Mouse (Mus musculus) ZHBTc4 (cell line): ENCODE data around the gene Isy1.

ENCODE experiments used
- DNase-seq: peaks from one replicate; pipeline ENCODE4 v3.0.0-alpha.2; 2011; ENCODE audit warnings: low read depth, low spot score

The Isy1 gene

DNA sequence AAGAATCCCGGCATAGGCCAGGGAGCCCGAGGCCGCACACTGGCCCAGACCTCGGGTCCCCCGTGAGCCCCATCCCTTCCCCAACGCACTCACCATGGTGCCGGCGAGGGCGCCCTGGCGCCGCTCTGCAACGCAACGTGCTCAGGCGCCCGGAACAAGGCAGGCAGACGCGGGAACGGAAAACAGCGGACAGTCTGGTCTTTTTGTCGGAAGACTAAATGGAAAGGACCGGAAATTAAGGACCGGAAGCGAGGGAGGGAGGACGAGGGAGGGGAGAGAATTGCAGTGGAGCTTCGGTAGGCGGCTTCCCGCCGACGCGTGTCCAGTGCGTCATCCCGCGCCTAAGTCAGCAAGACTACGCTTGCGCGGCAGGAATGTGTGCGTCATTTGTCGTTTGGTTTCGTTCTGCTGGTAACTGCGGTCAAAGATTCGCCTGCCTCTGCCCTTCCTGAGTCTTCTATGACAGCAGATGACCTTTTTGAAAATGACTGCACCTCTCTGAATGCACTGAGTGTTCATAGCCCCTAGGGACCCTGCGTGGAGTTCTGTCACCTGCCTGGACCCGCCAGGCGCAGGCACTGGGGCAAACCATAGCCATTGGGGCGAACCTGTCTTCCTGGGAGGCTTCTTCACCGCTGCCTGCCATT, at the start of gene Isy1:
Gene Isy1, minus strand, starts transcription at position 248 of the 647 bp plus-strand sequence.
- DNase-seq: peak; percentile 98

DNA sequence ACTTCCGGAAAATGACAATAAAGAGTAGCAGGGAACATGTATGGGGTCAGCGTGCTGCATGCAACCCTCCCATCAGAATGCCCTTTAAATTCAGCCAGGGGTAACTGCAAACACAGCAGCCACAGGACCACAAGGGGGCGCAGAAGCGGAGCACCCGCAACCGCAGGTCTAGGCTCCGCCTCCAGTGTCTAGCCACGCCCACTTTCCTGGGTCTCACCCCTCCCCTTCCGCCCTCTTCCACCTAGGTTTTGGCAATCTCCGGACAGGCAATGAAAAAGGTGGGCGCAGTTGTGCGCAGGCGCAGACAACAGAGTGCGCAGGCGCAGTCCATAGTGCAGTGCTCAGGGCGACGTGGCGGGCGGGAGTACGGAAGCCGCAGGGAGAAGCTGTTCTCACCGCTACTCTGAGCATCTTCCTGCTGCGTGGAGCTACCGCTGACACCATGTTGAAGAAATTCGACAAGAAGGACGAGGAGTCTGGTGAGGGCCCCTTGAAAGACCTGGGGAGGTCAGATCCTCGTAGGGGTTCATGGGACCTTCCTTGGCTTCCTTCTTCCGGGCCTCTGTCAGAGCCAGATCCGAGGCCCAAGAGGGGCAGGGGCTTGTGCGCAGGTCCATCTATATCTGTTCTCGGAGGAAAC, 49.1 kb upstream of the Isy1 start, which contains the start of gene Copg1:
Gene Copg1, plus strand, starts transcription at position 221 of the 640 bp plus-strand sequence.
- peak; percentile 99 for DNase-seq

DNA sequence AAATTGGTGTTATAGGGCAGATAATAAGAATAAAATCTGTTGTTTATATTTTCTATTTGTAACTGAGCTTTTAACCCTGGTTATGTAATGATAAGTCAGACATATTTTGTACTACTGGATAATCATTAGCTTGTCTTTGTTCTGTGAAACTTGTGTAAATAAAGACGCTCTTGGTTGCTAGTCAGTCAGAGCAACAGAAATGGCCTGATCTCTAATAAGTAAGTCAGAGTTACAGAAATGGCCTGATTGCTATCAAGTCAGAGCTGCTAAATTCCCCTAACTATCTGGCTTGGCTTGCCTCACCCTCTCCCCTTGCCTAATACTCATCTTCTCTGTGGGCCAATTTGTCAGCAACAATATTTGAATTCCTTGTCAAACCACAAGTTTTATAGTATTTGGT, 48.1 kb upstream of the Isy1 start:
- DNase-seq: no peak

DNA sequence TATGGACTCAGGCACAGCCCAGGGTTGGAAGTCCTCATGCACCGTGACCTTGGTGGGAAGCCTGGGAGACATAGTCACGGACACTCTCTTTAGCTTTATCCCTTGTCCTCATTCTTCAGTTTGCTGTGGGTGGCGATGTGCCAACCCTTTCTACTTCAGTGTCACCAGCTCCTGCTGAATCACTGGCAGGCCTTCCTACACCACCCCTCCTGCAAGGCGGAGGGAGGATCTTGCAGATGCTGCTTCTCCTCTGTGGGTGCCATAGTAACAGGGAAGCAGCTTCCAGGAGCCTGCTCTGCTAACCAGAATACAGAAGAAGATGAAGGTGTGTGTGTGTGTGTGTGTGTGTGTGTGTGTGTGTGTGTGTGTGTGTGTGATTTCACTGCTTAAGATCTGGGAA, 44.2 kb upstream of the Isy1 start:
- DNase-seq: no peak

DNA sequence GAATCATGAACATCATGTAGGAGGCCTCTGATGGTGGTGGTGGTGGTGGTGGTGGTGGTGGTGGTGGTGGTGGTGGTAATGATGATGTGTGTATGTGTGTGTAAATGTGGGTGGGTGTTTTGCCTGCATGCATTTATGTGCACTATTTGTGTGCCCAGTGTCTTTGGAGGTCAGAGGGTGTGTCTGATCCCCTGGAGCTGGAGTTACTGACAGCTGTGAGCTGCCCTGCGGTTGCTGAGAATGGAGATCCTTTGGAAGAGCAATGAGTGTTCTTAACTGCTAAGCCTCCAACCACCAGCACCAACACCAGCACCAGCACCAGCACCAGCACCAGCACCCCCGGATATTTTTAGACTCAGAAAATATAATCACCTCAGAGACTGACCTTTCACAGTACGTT, 43.6 kb upstream of the Isy1 start:
- no peak for DNase-seq

DNA sequence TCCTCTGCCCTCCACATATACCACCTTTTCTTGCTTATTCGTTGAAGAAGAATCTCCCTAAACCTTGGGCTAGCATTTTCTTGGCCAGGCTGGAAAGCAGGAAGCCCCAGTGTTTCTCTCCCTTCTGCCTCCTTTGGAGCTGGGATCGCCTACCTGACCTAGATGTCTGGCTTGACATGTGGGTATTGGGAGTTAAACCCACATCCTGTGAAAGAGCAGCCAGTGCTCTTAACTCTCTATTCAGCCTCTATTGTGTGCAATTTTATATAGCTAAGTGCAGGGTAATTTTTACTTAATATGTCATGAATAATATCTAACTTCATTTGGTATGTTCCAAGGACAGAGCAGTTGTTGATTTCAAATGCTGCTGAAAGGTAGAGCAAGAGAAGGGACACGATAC, 41.0 kb upstream of the Isy1 start:
- no peak for DNase-seq

DNA sequence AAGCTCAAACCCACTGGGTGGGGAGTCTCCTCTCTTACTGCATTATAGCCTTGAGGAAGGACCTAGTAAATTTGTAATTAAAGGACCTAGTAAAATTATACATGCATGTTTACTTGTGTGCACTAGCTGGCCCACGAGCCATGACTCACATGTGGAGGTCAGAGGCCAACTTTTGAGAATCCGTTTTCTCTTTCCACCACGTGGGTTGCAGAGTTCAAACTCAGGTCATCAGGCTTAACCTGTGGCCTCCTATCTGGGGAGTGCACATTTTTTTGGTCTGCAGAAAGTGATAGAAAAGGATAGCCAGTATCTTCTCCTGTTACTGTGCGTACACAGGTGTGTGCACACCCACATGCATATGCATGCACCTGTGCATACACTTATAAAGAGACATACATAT, 40.4 kb upstream of the Isy1 start:
- DNase-seq: no peak

DNA sequence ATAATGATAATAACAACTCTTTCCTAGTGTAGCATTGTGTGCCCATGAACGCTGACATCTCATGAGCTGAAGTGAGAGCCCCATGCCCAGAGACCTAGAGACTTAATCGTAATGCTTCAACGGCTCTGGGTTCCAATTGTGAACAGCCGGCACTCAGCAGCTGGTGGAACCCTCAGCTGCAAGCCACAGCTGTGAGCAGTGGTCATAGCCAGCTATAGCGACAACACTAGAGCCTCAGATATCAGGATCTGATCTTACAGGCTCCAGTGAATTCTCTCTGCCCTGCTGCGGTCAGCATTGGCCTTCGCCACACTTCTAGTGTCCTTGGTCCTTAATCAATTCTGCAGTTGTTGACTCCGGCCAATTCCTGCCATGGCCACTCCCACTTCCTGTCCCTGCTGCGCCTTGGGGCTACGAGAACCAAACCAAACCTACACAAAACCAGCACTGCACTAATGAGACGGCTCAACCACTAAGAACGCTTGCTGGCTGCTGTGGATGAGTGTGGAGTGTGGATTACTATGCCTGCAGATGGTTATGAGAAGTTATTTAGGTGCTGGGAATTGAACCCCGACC, 37.6 kb upstream of the Isy1 start:
- peak; percentile 69 for DNase-seq

DNA sequence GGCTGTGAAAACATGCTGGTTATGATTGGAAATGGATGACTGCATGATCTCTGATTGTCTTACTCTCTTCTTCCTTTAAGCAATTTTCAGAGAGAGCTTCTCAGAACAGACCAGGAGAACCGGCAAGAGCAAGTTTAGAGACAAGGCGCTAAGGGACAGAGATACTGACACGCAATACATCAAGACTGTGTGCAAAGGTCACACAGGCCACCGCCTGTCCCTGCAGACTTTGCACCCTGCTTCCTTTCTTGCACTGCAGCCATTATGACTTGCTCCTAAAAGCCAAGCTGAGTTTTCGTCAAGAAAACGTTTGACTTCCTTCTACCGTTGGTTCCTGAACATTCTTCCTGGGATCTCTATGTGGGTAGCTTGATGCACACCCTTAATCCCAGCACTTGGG, 37.0 kb upstream of the Isy1 start:
- DNase-seq: no peak

DNA sequence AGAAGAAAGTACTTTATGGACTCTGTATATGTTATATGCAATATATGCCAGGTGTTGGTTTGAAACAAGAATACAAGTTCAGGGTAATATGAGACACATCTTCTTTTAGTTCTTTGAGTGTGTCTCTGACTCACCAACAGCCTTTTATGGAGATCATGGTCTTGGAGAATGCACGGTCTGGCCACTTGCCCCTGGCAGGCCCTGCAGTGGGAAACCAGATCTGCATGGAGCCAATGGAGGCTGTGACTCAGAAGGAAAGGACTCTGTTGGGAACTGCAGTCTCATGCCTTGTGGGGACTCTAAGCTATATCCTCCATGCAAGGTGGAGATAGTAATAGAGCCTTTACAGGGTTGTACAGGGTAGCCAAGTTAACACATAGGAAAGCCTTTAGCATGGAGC, 36.5 kb upstream of the Isy1 start:
- DNase-seq: no peak

DNA sequence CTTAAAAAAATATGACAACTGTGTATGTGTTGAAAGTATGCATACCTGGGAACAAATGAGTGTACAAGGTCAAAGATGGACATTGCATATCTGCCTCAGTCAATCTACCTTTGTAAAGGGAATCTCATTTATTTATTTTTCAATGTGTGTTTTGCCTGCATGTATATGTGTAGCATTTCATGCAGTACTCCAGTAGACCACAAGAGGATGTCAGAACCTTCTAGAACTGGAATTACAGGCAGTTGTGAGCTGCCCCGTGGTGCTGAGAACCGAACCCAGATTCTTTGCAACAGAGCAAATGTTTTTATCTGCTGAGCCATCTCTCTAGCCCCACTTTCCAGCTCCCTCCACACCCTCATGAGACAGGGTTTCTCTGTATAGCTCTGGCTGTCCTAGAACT, 35.4 kb upstream of the Isy1 start:
- peak; percentile 39 for DNase-seq

DNA sequence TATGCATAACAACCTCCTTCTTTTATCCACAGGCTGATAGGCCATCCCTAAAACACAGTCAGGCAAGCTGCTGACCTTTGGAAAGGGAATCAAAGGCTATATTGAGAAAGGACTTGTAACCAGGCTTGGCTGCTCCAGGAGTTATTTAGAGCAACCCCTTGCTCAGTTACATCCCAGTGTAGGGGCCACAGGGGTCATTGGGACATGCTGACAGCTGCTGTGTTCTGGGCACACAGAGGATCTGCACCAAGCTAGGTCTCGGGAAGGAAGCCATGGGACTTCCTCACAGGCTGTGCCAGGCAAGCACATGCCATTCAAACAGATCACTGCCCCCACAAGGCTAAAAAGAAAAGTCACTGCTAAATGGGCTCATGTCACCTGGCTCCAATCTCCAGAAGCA, 34.5 kb upstream of the Isy1 start:
- DNase-seq: no peak

DNA sequence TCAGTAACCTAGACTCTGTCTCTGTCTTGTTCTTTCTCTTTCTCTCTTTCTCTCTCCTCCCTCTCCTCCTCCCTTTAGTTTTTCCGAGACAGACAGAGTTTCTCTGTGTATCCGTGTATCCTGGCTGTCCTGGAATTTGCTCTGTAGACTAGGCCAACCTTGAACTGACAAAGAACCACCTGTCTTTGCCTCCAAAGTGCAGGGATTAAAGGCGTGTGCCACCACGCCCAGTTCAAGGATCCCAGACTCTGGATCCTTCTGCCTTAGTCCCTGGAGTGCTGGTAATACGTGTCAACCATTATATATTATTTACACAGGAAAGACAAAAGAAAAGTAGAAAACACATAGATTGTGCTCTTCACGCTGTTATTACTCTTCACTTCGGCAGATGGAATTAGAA, 32.6 kb upstream of the Isy1 start:
- peak; percentile 80 for DNase-seq

DNA sequence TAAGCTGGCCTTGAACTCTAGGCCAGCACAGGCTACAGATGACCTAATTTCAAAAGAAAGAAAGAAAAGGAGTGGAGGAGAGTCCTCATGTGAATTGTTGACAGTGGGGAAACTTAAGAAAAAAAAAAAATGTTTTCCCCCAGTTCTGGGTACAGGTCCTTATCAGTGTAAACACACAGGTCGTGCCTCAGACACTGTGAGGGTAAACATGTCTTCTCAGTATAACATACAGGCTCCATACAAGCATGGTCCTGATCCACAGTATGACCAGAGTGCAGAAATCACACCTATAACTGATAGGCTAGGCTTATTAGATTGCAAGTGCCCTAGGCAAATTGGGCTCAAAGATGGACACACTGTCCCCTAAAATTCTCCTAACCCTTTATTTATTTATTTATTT, 31.8 kb upstream of the Isy1 start:
- DNase-seq: no peak

DNA sequence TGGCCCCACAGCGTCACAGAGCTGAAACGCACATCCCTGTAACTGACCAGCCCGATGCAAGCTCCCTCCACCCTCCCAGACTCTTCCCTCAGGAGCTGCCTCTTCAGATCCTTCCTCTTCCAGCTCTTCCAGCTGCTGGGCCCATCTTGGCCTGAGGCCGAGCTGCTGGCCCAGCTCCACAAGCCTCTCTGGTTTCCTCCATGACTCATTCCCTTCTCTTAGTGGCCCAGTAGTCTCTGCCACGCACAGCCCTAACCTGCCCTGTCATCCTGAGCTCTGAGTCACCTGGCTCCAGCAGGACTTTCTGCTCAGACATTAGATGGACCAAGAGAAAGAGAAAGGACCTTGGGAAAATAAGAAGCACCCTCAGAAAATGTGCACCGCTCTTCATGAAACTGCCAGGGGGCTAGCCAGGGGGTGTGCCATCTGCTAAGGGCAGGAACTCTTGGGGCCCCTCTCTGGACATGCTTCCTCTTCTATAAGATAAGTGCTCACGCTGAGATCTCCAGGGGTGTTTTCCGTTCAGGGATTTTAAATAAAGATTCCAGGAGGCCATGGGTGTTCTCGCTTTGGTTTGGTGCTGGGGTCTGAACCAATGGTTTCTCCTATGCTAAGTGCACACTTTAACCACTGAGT, 30.4 kb upstream of the Isy1 start:
- DNase-seq: no peak

DNA sequence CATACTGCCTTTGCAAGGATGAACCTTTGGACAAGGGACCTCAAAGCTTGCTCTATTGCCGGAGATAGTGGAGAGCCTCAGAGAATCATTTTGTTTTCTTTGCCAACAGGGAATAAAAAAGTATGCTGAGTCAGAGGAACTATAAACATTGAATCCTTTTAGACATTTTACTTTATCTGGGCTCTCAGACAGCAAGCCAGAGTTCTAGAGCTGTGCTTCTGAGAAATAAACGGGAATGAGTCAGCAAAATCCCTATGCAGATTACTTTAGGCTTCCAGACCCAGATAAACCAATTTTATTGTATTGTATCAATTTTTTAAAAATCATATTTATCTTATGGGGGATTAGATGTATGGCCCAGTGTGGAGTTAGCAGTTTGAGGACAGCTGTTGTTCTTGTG, 28.7 kb upstream of the Isy1 start:
- no peak for DNase-seq

DNA sequence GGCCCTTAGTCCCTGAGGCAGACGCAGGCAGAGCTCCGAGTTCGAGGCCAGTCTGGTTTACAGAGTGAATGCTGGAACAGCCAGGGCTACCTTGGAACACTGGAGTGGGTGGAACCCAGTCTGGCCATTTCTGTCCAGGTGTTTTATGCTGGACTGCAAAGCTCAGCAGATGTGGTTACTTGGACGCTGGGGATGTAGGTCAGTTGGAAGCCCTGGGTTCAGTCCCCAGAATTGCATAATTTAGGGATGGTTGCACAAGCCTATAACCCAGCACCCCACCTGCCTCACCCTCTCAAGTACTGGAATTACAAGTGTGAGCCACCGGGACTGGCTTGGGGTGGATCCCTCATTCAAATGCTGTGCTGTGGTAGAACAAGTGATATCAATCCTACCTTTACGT, 27.6 kb upstream of the Isy1 start:
- no peak for DNase-seq

DNA sequence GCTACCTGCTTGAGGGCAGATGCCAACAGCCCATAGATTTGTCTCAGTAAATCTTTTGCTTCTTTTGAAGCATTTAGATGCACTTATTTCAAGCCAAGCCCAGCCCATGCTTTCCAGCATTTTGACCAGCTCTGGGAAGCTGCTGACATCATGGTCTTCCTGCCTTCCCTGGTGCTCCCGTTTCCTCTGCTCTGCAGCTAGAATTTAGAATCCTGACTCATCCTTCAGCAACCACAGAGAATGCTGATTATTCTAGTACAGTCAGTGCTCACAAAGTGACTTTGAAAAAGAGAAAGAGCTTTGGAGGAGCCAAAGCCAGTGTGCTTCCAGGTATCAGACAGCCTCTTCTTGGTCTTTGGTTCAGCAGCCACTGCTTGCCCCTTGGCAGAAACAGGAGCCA, 18.5 kb upstream of the Isy1 start:
- DNase-seq: no peak

DNA sequence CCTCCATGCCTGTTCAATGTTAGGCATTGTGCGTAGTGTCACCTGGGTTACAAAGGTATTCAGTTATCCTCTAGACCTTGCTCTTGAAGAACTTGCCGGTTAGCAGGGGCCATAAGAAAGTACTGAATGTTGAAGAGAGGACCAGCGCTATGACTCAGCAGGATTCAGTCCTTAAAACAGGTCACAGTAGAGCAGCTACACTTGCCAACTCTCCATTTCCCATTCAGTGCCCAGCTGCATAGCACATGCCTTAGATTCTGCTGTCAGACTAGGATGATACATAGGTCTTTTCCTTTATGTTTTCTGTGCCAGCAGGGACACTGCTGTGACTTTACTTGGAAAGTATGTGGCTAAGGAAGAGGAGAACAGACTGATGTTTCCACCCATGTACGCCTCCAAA, 14.8 kb upstream of the Isy1 start:
- no peak for DNase-seq

DNA sequence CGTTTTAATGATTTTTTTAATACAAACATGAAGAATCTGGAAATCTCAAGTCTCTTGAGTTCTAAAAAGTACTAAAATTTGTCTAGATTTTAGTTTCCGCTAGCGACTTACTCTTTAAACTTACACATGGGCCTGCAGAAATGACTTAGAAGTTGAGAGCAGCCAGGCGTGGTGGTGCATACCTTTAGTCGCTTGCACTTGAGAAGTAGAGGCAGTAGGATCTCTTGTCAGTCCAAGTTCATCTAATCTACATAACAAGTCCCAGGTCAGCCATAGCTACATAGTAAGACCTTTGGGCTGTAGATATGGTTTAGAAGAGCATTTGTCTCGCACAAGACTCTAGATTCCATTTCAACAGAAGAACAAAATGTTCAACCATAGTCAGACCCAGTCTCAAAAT, 13.3 kb upstream of the Isy1 start:
- peak; percentile 47 for DNase-seq

DNA sequence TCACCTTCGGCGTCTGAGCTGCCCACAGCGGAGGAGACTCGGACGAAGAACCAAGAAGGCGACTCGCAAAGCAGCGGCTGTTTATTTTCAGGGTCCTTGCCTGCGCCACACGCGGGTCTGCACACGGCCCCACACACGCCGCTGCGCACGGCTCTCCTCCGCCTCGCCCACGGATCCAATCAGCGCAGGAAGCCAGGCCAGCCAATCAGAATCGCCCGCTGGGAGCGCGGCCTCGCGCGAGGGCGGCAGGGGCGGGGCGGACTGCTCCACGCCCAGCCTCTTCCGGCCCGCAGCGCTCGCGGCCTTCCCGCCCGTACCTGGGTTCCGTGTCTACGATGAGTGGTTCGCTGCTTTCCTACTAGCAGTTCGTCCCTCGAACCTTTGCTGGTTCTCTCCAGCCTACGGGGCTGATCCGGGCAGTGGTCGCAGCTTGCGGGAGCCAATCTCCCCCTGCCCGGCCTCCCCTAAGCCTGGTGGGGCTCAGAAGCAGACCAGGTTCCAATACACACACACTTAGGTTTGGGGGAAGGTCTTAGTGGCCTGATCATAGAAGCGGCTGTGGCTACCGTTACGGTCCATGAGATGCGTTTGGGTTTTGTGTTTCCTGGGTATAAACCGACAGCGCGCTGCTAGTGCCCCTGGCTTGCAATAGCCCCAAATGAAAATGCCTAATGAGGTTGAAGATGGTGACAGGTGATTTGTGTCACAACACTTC, 12.5 kb upstream of the Isy1 start, which contains the start of gene Cnbp:
Gene Cnbp, minus strand, starts transcription at position 207 of the 715 bp plus-strand sequence.
- peak; percentile 99 for DNase-seq
